Mouse (Mus musculus): ENCODE measurements around the gene Rock2. TPM values are rescaled to one million over a fixed set of nuclear protein-coding genes. Genes with fewer than 3 reads are reported as not detected.

Gene Rock2
- polyA plus RNA-seq, 1 experiment from 2014 or later: 5.3 TPM

GRCm38 (mm10) chr12:17036532-17036931, 141.8 kb downstream of the Rock2 start:
- H3K27ac ChIP-seq (ENCODE audit: low read depth): no peak overlapping the region
- ATAC-seq (no peak), DNase-seq (no peak)
- no peak overlapping the region for H3K4me3 ChIP-seq (ENCODE audit: low read depth, low read length)
- WGBS (ENCODE audit: insufficient replicate concordance): 51% methylated on average over 9 of the region's 9 CpGs
- no peaks in the 10 kb centered on the region for H3K36me3 ChIP-seq (replicated peaks; ENCODE audit: insufficient read depth, low read length)
- TF ChIP-seq CTCF (IDR thresholded peaks at IDR 0.05; ENCODE audit: low read depth): no peak
- TF ChIP-seq EP300 (IDR thresholded peaks at IDR 0.05; ENCODE audit: low read depth): no peak
- H3K4me2 ChIP-seq (ENCODE audit: low read depth, low read length): no peak overlapping the region
- no peaks in the 10 kb centered on the region for H3K27me3 ChIP-seq (ENCODE audit: insufficient read depth, low read length)
- no peaks in the 10 kb centered on the region for H3K4me1 ChIP-seq (ENCODE audit: insufficient read depth)
- H3K9ac ChIP-seq (replicated peaks): no peak overlapping the region
- H3K9me3 ChIP-seq (ENCODE audit: low read length): no peaks in the 10 kb centered on the region

- H3K4me3 ChIP-seq (ENCODE audit: low read depth, low read length): no peak overlapping the region
- H3K27ac ChIP-seq (ENCODE audit: low read depth): no peak overlapping the region
- no peaks in the 10 kb centered on the region for H3K4me1 ChIP-seq (ENCODE audit: insufficient read depth)
- no peak for TF ChIP-seq EP300 (IDR thresholded peaks at IDR 0.05; ENCODE audit: low read depth)
- TF ChIP-seq CTCF (IDR thresholded peaks at IDR 0.05; ENCODE audit: low read depth): no peak
- H3K36me3 ChIP-seq (replicated peaks; ENCODE audit: insufficient read depth, low read length): no peaks in the 10 kb centered on the region
- H3K27me3 ChIP-seq (ENCODE audit: insufficient read depth, low read length): no peaks in the 10 kb centered on the region
- H3K9me3 ChIP-seq (ENCODE audit: low read length): no peaks in the 10 kb centered on the region
- WGBS (ENCODE audit: insufficient replicate concordance): 57% methylated on average over 14 of the region's 14 CpGs
- ATAC-seq: no peak
- DNase-seq: no peak
- no peak overlapping the region for H3K9ac ChIP-seq (replicated peaks)
- no peak overlapping the region for H3K4me2 ChIP-seq (ENCODE audit: low read depth, low read length)
Measured at GRCm38 (mm10) chr12:17037053-17037610, 142.4 kb downstream of the Rock2 start.

Other genes starting within 250 kb of the Rock2 start
- gene Ntsr2, start 241.5 kb upstream of the Rock2 start, polyA plus RNA-seq (2015; fragmentation: Nextera tagmentation; extraction: Ambion mirVana): not detected in 2 replicates
- gene Greb1, start 94.0 kb upstream of the Rock2 start, polyA plus RNA-seq (2015; fragmentation: Nextera tagmentation; extraction: Ambion mirVana): 0.12 and 0.22 TPM in 2 replicates
- 9.0 and 9.2 TPM in 2 replicates for gene E2f6, start 83.9 kb upstream of the Rock2 start, polyA plus RNA-seq (2015; fragmentation: Nextera tagmentation; extraction: Ambion mirVana)
- gene Pqlc3, start 105.5 kb downstream of the Rock2 start, polyA plus RNA-seq (2015; fragmentation: Nextera tagmentation; extraction: Ambion mirVana): 6.5 and 6.7 TPM in 2 replicates
- 0.06 TPM in 1 of 2 replicates, not detected in the other for gene 2410004P03Rik, start 116.8 kb downstream of the Rock2 start, polyA plus RNA-seq (2015; fragmentation: Nextera tagmentation; extraction: Ambion mirVana)